Mouse (Mus musculus) liver, postnatal 0 days (tissue): ENCODE results near the gene Snn.

Source experiments
- CTCF ChIP-seq: sonication (generic); IDR thresholded peaks from 2 replicates; pipeline ENCODE4 v1.5.1; 2016; ENCODE audit warnings: antibody characterized with exemption, low read depth
- EP300 ChIP-seq: IDR thresholded peaks from 2 replicates; pipeline ENCODE4 v1.6.1; 2016; ENCODE audit warnings: antibody characterized with exemption, low read depth, mild to moderate bottlenecking

- TF ChIP-seq EP300 (no peak), CTCF (no peak)
Observed at GRCm38 (mm10) chr16:11014407-11014806, 46.3 kb upstream of the Snn start.
